Mouse (Mus musculus) stomach, embryonic 14.5 days (tissue): ENCODE results near the gene 1700017B05Rik. TPM values are rescaled to one million over a fixed set of nuclear protein-coding genes. Genes with fewer than 3 reads are reported as not detected.

ENCODE experiments used
- ATAC-seq: fragments of 200-750 bp; cut with Nextera tagmentation; 2 replicates; pipeline ENCODE4 v1.8.0; 2017; ENCODE audit warnings: low read depth, moderate TSS enrichment; ENCODE audit not compliant: insufficient number of reproducible peaks, insufficient read depth, low FRiP score
- H3K27ac ChIP-seq: fragments of 300-500 bp; sonication (generic); 2 replicates; pipeline ENCODE4 v1.5.1; 2014; ENCODE audit warnings: mild to moderate bottlenecking, low read length, moderate library complexity, mixed read lengths
- H3K27me3 ChIP-seq: fragments of 300-500 bp; sonication (generic); 2 replicates; pipeline ENCODE4 v1.6.1; 2014; ENCODE audit warnings: low read length, control low read depth, mixed read lengths; ENCODE audit not compliant: control insufficient read depth, insufficient read depth
- H3K36me3 ChIP-seq: fragments of 300-500 bp; sonication (generic); 2 replicates; pipeline ENCODE4 v1.6.1; 2014; ENCODE audit warnings: mild to moderate bottlenecking, control low read depth, low read length, moderate library complexity, mixed read lengths; ENCODE audit not compliant: control insufficient read depth, insufficient read depth
- H3K4me1 ChIP-seq: fragments of 300-500 bp; sonication (generic); 2 replicates; pipeline ENCODE4 v1.6.1; 2014; ENCODE audit warnings: low read length, control low read depth, mixed read lengths; ENCODE audit not compliant: control insufficient read depth, insufficient read depth
- H3K4me2 ChIP-seq: fragments of 300-500 bp; sonication (generic); replicated peaks from 2 replicates; pipeline ENCODE4 v1.6.1; 2014; ENCODE audit warnings: low read depth, low read length, control low read depth
- H3K4me3 ChIP-seq: fragments of 300-500 bp; sonication (generic); 2 replicates; pipeline ENCODE4 v1.5.1; 2014; ENCODE audit warnings: low read depth, low read length, control low read depth
- H3K9ac ChIP-seq: fragments of 300-500 bp; sonication (generic); replicated peaks from 2 replicates; pipeline ENCODE4 v1.6.1; 2014; ENCODE audit warnings: low read depth, mild to moderate bottlenecking, control low read depth, low read length, moderate library complexity, mixed read lengths
- H3K9me3 ChIP-seq: fragments of 300-500 bp; sonication (generic); 2 replicates; pipeline ENCODE4 v1.6.1; 2016; ENCODE audit warnings: low read depth, low read length, control low read depth; ENCODE audit not compliant: control insufficient read depth
- WGBS: fragments of 180-500 bp; shearing (Covaris S2); extraction: QIAGEN DNeasy Blood & Tissue Kit; methylation state at CpG from one replicate; pipeline ENCODE4 v1.1.7; 2014; 5-methylcytosine and 5-hydroxymethylcytosine counted together
- polyA plus RNA-seq: library from polyadenylated mRNA; unstranded; fragments of >200 nt; fragmentation: Nextera tagmentation; extraction: Ambion mirVana; gene quantifications from 2 replicates; pipeline ENCODE4 v1.2.1, GENCODE M21; 2014

1700017B05Rik gene
- polyA plus RNA-seq, 1 experiment from 2014 or later = 24.0 TPM

DNA sequence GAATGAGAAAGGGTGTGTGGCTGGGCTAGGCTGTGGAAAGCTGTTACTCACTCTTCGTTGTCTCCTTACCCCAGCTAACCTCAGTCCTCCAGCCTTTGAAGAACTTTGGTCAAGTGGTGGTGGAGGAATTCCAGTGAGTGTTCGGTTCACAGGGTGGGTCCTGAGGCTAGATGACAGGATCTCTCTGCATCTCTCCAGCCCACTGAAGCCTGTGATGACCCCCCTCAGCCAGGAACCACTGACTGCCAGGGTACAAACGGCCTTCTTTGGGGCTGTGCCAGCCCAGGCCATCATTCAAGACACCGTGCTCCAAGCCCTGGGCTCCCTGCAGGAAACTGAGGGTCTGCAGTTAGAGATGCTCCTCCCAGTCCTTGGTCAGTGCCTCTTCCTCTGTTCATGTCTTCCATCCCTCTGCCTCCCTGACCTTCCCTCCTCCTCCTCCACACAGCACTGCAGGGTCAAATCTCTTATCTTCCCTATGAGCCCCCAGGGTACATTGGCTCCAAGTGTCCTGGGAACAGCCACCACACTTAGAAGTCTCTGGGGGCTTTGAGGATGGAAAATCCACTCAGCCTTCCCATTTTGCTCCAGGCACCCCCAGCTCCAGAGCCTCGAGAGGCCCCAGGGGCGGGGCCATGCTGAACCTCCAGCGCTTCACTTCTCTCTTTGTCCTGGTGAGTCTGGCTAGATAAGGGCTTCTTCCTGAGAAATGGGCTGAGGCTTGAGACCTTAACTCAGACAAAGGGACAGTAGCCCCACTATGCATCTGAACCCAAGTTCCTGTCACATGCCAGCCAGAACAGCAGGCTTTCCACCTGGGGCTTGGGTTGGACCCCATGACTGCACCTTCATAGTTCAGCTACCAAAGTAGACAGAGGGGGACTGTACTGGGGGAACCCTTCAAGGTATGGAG is 14.1 kb downstream of the 1700017B05Rik start:
- ATAC-seq = no peak
- 59% methylated on average over 7 of the region's 7 CpGs for WGBS
- Histone ChIP-seq H3K4me1 (no peaks in the 10 kb centered on the region), H3K27me3 (no peaks in the 10 kb centered on the region), H3K4me3 (no peak overlapping the region), H3K36me3 (peaks cover 16% of the 10 kb centered on the region), H3K9ac (no peak overlapping the region), H3K9me3 (no peaks in the 10 kb centered on the region), H3K27ac (no peak overlapping the region), H3K4me2 (no peak overlapping the region)

DNA sequence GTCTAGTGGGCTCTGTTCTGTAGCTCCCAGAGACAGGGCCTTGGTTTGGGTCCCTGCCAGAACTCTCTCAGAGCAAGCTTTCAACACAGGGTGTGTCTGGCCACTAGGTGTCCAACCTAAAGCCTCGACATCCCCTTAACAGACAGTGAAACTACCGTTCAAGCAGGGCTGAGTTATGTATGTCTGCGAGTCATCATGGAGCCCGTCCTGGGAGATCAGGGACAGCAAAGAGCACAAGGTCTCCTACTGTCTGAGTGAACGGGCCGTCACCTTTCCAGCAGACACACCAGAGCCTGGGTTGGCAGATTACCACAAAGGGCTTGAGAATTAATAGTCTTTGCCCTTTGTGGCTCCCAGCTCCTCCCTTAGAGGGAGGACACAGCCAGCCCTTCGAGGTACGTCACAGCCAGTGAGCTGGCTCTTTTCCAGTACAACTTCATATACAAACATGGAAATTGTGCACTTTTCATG is 15.2 kb downstream of the 1700017B05Rik start:
- no peaks in the 10 kb centered on the region for H3K4me1 ChIP-seq
- H3K4me3 ChIP-seq = no peak overlapping the region
- H3K4me2 ChIP-seq = no peak overlapping the region
- H3K36me3 ChIP-seq = peaks cover 6% of the 10 kb centered on the region; the same call in 1 of the 2 replicates
- no peak overlapping the region for H3K27ac ChIP-seq
- H3K27me3 ChIP-seq = no peaks in the 10 kb centered on the region
- no peak for ATAC-seq
- H3K9ac ChIP-seq = no peak overlapping the region
- H3K9me3 ChIP-seq = no peaks in the 10 kb centered on the region
- 44% methylated on average over 8 of the region's 8 CpGs for WGBS

DNA sequence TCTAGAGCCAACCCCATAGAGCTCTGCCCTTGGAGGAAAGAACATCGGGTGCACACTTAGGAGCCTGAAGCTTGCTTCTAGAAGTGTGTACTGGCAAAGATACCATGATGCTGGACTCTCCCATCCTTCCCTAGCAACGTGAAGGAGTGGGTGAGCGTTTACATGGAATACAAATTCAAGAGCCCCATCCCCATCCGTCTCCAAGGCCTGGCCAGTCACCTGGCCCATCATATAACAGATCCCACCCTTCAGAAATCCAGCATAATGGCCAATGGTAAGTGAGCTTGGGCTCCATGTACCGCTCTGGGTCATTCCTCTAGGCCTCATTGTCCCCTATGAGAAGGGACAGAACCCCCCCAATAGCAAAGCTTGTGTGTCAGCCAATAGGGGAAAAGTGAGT is 15.9 kb downstream of the 1700017B05Rik start:
- 88% methylated on average over 5 of the region's 5 CpGs for WGBS
- Histone ChIP-seq H3K36me3 (peaks cover under 1% of the 10 kb centered on the region; the same call in 1 of the 2 replicates), H3K4me1 (no peaks in the 10 kb centered on the region), H3K9ac (no peak overlapping the region), H3K9me3 (no peaks in the 10 kb centered on the region), H3K27ac (no peak overlapping the region), H3K4me2 (no peak overlapping the region), H3K4me3 (no peak overlapping the region), H3K27me3 (no peaks in the 10 kb centered on the region)
- no peak for ATAC-seq

DNA sequence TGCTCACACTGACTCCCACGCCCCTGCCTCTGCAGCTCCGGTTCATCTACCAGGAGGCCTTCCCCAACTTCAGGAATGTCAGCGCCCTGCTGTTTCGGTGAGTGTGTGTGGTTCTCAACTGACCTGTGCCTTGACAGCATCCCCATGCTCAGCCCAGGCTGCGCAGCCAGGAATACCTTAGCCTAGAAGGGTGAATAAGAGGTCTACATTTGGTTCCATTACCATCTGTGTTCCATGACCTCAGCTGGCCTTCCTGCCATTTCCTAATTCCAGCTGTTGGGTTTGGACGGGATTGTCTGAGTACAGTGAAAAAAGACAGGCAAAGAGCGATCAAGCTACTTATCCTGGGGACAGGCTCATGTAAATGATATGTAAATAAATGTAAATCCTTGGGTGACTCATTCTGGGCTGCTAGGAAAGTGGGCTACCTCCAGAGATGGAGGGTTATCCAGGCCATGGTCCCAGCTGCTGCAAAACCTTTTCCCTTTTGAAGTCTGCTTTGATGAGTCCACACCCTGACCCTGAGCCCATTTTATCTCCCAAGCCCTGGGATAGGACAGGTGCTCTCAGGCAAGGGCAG is 18.2 kb downstream of the 1700017B05Rik start:
- H3K27me3 ChIP-seq = no peaks in the 10 kb centered on the region
- H3K4me1 ChIP-seq = no peaks in the 10 kb centered on the region
- no peak for ATAC-seq
- no peak overlapping the region for H3K4me2 ChIP-seq
- no peak overlapping the region for H3K4me3 ChIP-seq
- no peak overlapping the region for H3K9ac ChIP-seq
- no peaks in the 10 kb centered on the region for H3K36me3 ChIP-seq
- H3K9me3 ChIP-seq = no peaks in the 10 kb centered on the region
- no peak overlapping the region for H3K27ac ChIP-seq
- 24% methylated on average over 7 of the region's 7 CpGs for WGBS

DNA sequence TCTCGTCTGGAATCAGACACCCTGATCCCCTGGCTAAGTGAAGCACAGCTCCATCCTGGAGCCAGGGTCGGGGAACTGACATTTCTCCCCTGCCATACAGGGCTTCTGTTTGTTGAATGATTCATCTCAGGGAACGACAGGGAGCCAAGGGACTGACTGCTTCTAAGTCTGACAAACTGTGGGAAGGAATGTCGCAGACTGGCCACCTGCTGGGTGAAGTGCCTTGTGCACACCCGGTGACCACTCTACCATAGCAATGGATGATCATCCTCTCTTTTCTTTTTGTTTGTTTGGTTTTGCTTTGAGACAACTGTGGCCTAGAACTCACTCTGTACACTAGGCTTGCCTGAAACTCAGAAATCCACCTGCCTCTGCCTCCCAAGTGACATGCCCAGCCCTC is 19.5 kb downstream of the 1700017B05Rik start:
- H3K27ac ChIP-seq = no peak overlapping the region
- no peak for ATAC-seq
- H3K9ac ChIP-seq = no peak overlapping the region
- no peaks in the 10 kb centered on the region for H3K27me3 ChIP-seq
- H3K4me3 ChIP-seq = no peak overlapping the region
- no peaks in the 10 kb centered on the region for H3K4me1 ChIP-seq
- H3K4me2 ChIP-seq = no peak overlapping the region
- no peaks in the 10 kb centered on the region for H3K36me3 ChIP-seq
- 35% methylated on average over 5 of the region's 5 CpGs for WGBS
- no peaks in the 10 kb centered on the region for H3K9me3 ChIP-seq

DNA sequence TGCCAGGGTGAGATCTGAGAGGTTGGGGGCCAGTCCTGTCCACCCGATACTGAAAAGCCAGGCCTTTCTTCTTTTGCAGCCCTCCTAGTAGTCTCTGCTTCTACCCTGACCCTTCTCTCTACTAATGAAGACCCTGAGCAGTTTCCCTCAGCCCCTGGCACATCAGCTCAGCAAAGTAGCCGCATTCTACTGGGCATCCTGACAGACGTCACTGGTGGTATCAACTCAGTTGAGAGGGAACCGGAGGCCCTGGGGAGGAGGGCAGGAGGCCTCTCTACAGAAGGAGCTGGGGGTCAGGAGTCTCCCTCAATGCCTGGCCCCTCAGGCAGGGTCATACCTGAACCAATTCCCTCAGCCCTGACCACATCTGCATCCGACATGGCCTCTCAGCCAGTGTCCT is 21.3 kb downstream of the 1700017B05Rik start:
- Histone ChIP-seq H3K4me1 (no peaks in the 10 kb centered on the region), H3K27me3 (no peaks in the 10 kb centered on the region), H3K4me2 (no peak overlapping the region), H3K36me3 (no peaks in the 10 kb centered on the region), H3K4me3 (no peak overlapping the region), H3K9me3 (no peaks in the 10 kb centered on the region), H3K9ac (no peak overlapping the region), H3K27ac (no peak overlapping the region)
- ATAC-seq = no peak
- 81% methylated on average over 5 of the region's 5 CpGs for WGBS

DNA sequence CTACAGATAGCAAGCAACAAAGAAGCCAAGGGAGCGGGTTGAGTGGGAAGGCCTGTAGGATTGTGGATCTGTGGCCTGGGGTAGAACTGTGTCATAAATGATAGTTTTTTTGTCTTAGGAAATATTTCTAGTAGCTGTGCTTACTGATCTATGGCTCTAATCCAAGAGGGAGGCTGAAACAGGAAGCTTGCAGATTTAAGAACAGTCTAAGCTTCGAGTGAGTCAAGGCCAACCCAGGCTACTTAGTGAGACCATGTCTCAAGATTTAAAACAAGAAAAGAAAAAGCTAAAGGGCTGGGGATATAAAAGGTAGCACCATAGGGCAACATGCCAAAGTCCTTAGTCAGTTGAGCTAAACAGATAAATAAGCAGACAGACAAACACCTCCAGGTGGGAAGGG is 24.2 kb downstream of the 1700017B05Rik start:
- Histone ChIP-seq H3K9me3 (no peaks in the 10 kb centered on the region), H3K4me3 (no peak overlapping the region), H3K4me1 (no peaks in the 10 kb centered on the region), H3K27ac (no peak overlapping the region), H3K36me3 (no peaks in the 10 kb centered on the region), H3K9ac (no peak overlapping the region), H3K4me2 (no peak overlapping the region), H3K27me3 (no peaks in the 10 kb centered on the region)
- no peak for ATAC-seq
- 90% methylated on average over 2 of the region's 2 CpGs for WGBS

DNA sequence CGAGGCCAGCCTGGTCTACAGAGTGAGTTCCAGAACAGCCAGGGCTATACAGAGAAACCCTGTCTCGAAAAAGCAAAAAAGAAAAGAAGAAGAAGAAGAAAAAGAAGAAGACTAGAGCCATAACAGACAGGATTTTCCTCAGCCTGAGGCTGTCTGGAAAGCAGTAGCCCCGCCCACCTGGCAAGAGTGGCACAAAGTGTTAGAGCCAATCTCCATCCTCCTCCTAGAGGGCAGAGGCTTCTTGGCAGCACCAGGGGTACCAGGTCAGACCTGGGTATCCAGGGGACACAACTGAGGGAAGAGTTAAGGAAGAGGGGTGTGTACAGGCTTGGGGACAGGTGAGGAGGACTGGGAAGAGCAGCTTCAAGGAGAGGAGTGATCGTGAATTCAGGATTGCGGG is 24.7 kb downstream of the 1700017B05Rik start:
- ATAC-seq = no peak
- no peaks in the 10 kb centered on the region for H3K4me1 ChIP-seq
- no peak overlapping the region for H3K9ac ChIP-seq
- H3K36me3 ChIP-seq = no peaks in the 10 kb centered on the region
- H3K27me3 ChIP-seq = no peaks in the 10 kb centered on the region
- H3K9me3 ChIP-seq = no peaks in the 10 kb centered on the region
- WGBS = 81% methylated on average over 5 of the region's 5 CpGs
- H3K4me3 ChIP-seq = no peak overlapping the region
- H3K27ac ChIP-seq = no peak overlapping the region
- H3K4me2 ChIP-seq = no peak overlapping the region
